Mouse (Mus musculus): ENCODE data around the gene Ppp3r2.

Ppp3r2 gene

GRCm38 (mm10) chr4:49681812-49682211, at the start of gene Ppp3r2:
Ppp3r2 (minus strand) TSS chr4:49682024.
- in situ Hi-C loops (cut with MseI, MboI), result loop anchor here in 1 of 2 experiments (25.0 kb wide), 1 partner anchor 280 kb away; no protein-coding TSS in a partner anchor

GRCm38 (mm10) chr4:49729326-49729725, 47.5 kb upstream of the Ppp3r2 start:
- in situ Hi-C loops (cut with MseI, MboI), result no loop called here

- in situ Hi-C loops (cut with MseI, MboI), result no loop called here
These were observed 42.1 kb upstream of the Ppp3r2 start for GRCm38 (mm10) chr4:49723908-49724307.

GRCm38 (mm10) chr4:49691405-49692194, 9.8 kb upstream of the Ppp3r2 start:
- in situ Hi-C loops (cut with MseI, MboI), result loop anchor here in 1 of 2 experiments (25.0 kb wide), 1 partner anchor 271 kb away; no protein-coding TSS in a partner anchor

- in situ Hi-C loops (cut with MseI, MboI), result loop anchor here in 1 of 2 experiments (25.0 kb wide), 1 partner anchor 274 kb away; no protein-coding TSS in a partner anchor
These were observed 6.9 kb upstream of the Ppp3r2 start for GRCm38 (mm10) chr4:49688594-49689288.

- in situ Hi-C loops (cut with MseI, MboI), result loop anchor here in 1 of 2 experiments (25.0 kb wide), 1 partner anchor 282 kb away; no protein-coding TSS in a partner anchor
These were observed 1.5 kb downstream of the Ppp3r2 start for GRCm38 (mm10) chr4:49680171-49680875.

GRCm38 (mm10) chr4:49676790-49677189, 5.0 kb downstream of the Ppp3r2 start:
- in situ Hi-C loops (cut with MseI, MboI), result loop anchor here in 1 of 2 experiments (25.0 kb wide), 1 partner anchor 286 kb away; no protein-coding TSS in a partner anchor

GRCm38 (mm10) chr4:49676071-49676470, 5.8 kb downstream of the Ppp3r2 start:
- in situ Hi-C loops (cut with MseI, MboI), result loop anchor here in 1 of 2 experiments (25.0 kb wide), 1 partner anchor 286 kb away; no protein-coding TSS in a partner anchor

- in situ Hi-C loops (cut with MseI, MboI), result no loop called here
These were observed 17.0 kb downstream of the Ppp3r2 start for GRCm38 (mm10) chr4:49664850-49665249.

- in situ Hi-C loops (cut with MseI, MboI), result no loop called here
These were observed 19.6 kb downstream of the Ppp3r2 start for GRCm38 (mm10) chr4:49662231-49662630.

GRCm38 (mm10) chr4:49661664-49662063, 20.2 kb downstream of the Ppp3r2 start:
- in situ Hi-C loops (cut with MseI, MboI), result no loop called here

GRCm38 (mm10) chr4:49659421-49659820, 22.4 kb downstream of the Ppp3r2 start:
- in situ Hi-C loops (cut with MseI, MboI), result no loop called here

- in situ Hi-C loops (cut with MseI, MboI), result no loop called here
These were observed 41.9 kb downstream of the Ppp3r2 start for GRCm38 (mm10) chr4:49639913-49640312.

GRCm38 (mm10) chr4:49637821-49638220, 44.0 kb downstream of the Ppp3r2 start:
- in situ Hi-C loops (cut with MseI, MboI), result no loop called here

GRCm38 (mm10) chr4:49632139-49632481, 49.7 kb downstream of the Ppp3r2 start:
- in situ Hi-C loops (cut with MseI, MboI), result no loop called here

- in situ Hi-C loops (cut with MseI, MboI), result no loop called here
These were observed 50.3 kb downstream of the Ppp3r2 start, which contains the start of gene Rnf20 for GRCm38 (mm10) chr4:49631319-49632138. Rnf20 (plus strand) TSS chr4:49632006.

- in situ Hi-C loops (cut with MseI, MboI), result loop anchor here (5.0 kb wide), 1 partner anchor 62 kb away; no protein-coding TSS in a partner anchor
These were observed 52.9 kb downstream of the Ppp3r2 start for GRCm38 (mm10) chr4:49628941-49629340.
